ENCODE assay signal across 22 mouse cellular contexts in the genomic region with DNA sequence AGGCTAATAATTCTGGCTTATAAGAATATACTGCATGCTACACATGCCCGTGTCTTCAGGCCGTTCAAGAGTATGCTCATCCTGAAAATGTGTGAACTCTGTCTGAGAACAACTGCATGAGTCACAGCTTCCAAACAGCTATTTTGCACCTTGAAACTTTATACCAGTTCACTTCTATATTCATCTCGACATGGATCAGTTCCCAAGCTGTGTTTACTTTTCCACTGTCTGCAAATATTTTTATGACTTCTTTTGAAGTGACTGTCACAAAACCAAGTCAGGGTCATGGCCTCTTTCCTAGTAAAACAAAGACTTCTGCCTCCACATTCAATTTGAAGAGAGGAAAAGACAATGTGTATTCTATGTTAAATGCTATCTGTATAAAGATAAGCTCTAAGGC.
DNase-seq lines count a peak whose midpoint lies in the region; ATAC-seq and TF ChIP-seq lines count a peak whose summit lies in the region.
"Had no signal": no experiment of that assay in that cellular context is flagged by ENCODE, and none has a peak within 500 bp of the region (broad histone marks: within the 10 kb centered on the region; RNA-seq: fewer than 3 reads in every experiment).

No protein-coding gene starts in this region.

- no peaks in the 10 kb centered on the region for H3K27me3 ChIP-seq in embryonic facial prominence, embryonic 14.5 days (replicated peaks; ENCODE audit: control insufficient read depth, insufficient read depth, low read length)
- no peaks in the 10 kb centered on the region for H3K27me3 ChIP-seq in embryonic facial prominence, embryonic 10.5 days (replicated peaks; ENCODE audit: low read depth, poor library complexity, severe bottlenecking)
- H3K27me3 ChIP-seq in liver, adult 2 months (ENCODE audit: control insufficient read depth, insufficient read depth, low read length) = no peaks in the 10 kb centered on the region
- no peaks in the 10 kb centered on the region for H3K27me3 ChIP-seq in Patski
- H3K27me3 ChIP-seq: embryonic facial prominence, embryonic 15.5 days; hindbrain, embryonic 12.5 days had no signal

- no peak overlapping the region for H3K9ac ChIP-seq in embryonic facial prominence, embryonic 14.5 days (ENCODE audit: low read depth, low read length)
- H3K9ac ChIP-seq in liver, adult 2 months (ENCODE audit: low read depth, low read length) = no peak overlapping the region
- H3K9ac ChIP-seq: embryonic facial prominence, embryonic 15.5 days; hindbrain, embryonic 12.5 days had no signal

- DNase-seq in embryonic facial prominence, embryonic 14.5 days (ENCODE audit: low spot score) = peak; percentile 12
- no peak for DNase-seq in embryonic facial prominence, embryonic 10.5 days (ENCODE audit: low spot score)
- DNase-seq in liver, adult 2 months (ENCODE audit: extremely low read depth, low read depth, low spot score) = peak; percentile 95
- DNase-seq in liver = no peak
- peak; percentile 19 for DNase-seq in Patski (ENCODE audit: low read depth, low spot score)
- peak; percentile 70 for DNase-seq in large intestine, adult 2 months (ENCODE audit: low read depth, low spot score)
- no peak for DNase-seq in right cerebral cortex, postnatal 14 days
- DNase-seq: cerebellum, adult 11-12 months; cerebellum, adult 9-10 months; cerebellum, postnatal 25 days; gastrocnemius, postnatal 10 days; heart, adult 18-20 months; heart, postnatal 10 days; heart, postnatal 4 days had no signal

- H3K36me3 ChIP-seq in embryonic facial prominence, embryonic 14.5 days (ENCODE audit: control insufficient read depth, insufficient read depth, low read length) = 0 out of 2 replicates have a peak, but pooled peaks cover 3% of the 10 kb centered on the region
- H3K36me3 ChIP-seq in embryonic facial prominence, embryonic 10.5 days (replicated peaks) = 0 out of 2 replicates have a peak, but pooled peaks cover 4% of the 10 kb centered on the region
- H3K36me3 ChIP-seq in liver, adult 2 months (ENCODE audit: control insufficient read depth, insufficient read depth, low read length) = peaks cover 3% of the 10 kb centered on the region; the same call in 1 of the 2 replicates
- H3K36me3 ChIP-seq: embryonic facial prominence, embryonic 15.5 days had no signal

- ATAC-seq in embryonic facial prominence, embryonic 14.5 days (ENCODE audit: low read depth) = no peak
- ATAC-seq in Patski = no peak
- ATAC-seq: forebrain, embryonic 14.5 days; hindbrain, embryonic 16.5 days; inflammation-experienced regulatory T-cells, adult 6 months had no signal

- no peaks in the 10 kb centered on the region for H3K9me3 ChIP-seq in embryonic facial prominence, embryonic 14.5 days (ENCODE audit: control insufficient read depth, low read length)
- no peaks in the 10 kb centered on the region for H3K9me3 ChIP-seq in embryonic facial prominence, embryonic 10.5 days
- H3K9me3 ChIP-seq: embryonic facial prominence, embryonic 15.5 days; forebrain, embryonic 10.5 days; heart, embryonic 10.5 days; hindbrain, embryonic 12.5 days had no signal

- no peak overlapping the region for H3K4me3 ChIP-seq in embryonic facial prominence, embryonic 14.5 days (ENCODE audit: low read depth, low read length)
- no peak overlapping the region for H3K4me3 ChIP-seq in embryonic facial prominence, embryonic 10.5 days
- H3K4me3 ChIP-seq in liver, adult 2 months (ENCODE audit: insufficient read depth, low read depth, low read length) = no peak overlapping the region
- H3K4me3 ChIP-seq: embryonic facial prominence, embryonic 15.5 days; erythroblast, embryonic 14.5 days; forebrain, embryonic 10.5 days; heart, embryonic 10.5 days; hindbrain, embryonic 12.5 days had no signal

- H3K27ac ChIP-seq in embryonic facial prominence, embryonic 14.5 days (replicated peaks; ENCODE audit: low read depth, low read length) = no peak overlapping the region
- no peak overlapping the region for H3K27ac ChIP-seq in embryonic facial prominence, embryonic 10.5 days (replicated peaks)
- 0 out of 2 replicates have a peak overlapping the region, but pooled peaks have one; percentile 21 for H3K27ac ChIP-seq in liver, adult 2 months (replicated peaks; ENCODE audit: insufficient read depth, low read depth, low read length)
- H3K27ac ChIP-seq: embryonic facial prominence, embryonic 15.5 days; forebrain, embryonic 10.5 days; heart, embryonic 10.5 days; hindbrain, embryonic 12.5 days had no signal

- TF ChIP-seq POLR2A in liver, adult 2 months (IDR thresholded peaks at IDR 0.05; ENCODE audit: extremely low read depth, insufficient read depth, low read length) = no peak

- TF ChIP-seq CTCF in liver, adult 2 months (IDR thresholded peaks at IDR 0.05; ENCODE audit: low read depth, low read length) = no peak
- TF ChIP-seq CTCF in Patski (IDR thresholded peaks at IDR 0.05) = no peak

- no peaks in the 10 kb centered on the region for H3K79me2 ChIP-seq in liver, adult 2 months (ENCODE audit: control insufficient read depth, insufficient read depth, low read length)

- in situ Hi-C loops in Patski (cut with MboI; ENCODE audit: low pct_unique_long_range_greater_than_20kb) = no loop called here

- no peak overlapping the region for H3K4me2 ChIP-seq in embryonic facial prominence, embryonic 14.5 days (ENCODE audit: low read depth, low read length)
- H3K4me2 ChIP-seq: embryonic facial prominence, embryonic 15.5 days; hindbrain, embryonic 12.5 days had no signal

- POLR2A ChIA-PET in Patski (lab: Charles Lee) = no interaction called here

- CTCF ChIA-PET in Patski (lab: Charles Lee) = interaction anchor here (1.8 kb wide), 2 partner anchors 15 to 198 kb away, joined by 4 to 5 read pairs; no protein-coding TSS in a partner anchor

- 54% methylated on average over 3 of the region's 3 CpGs for WGBS in embryonic facial prominence, embryonic 14.5 days
- WGBS in embryonic facial prominence, embryonic 10.5 days = 70% methylated on average over 3 of the region's 3 CpGs
- 12% methylated on average over 3 of the region's 3 CpGs for WGBS in liver, adult 2 months
- 13% methylated on average over 3 of the region's 3 CpGs for WGBS in large intestine, adult 2 months

- no peaks in the 10 kb centered on the region for H3K4me1 ChIP-seq in embryonic facial prominence, embryonic 14.5 days (ENCODE audit: control insufficient read depth, insufficient read depth, low read length)
- H3K4me1 ChIP-seq in embryonic facial prominence, embryonic 10.5 days = peaks cover 9% of the 10 kb centered on the region
- peaks cover 9% of the 10 kb centered on the region for H3K4me1 ChIP-seq in liver, adult 2 months (ENCODE audit: control insufficient read depth, insufficient read depth, low read length)

Comparison
In these comparisons a context has a peak if more than half of its experiments do, and no peak if none do; other contexts are left out.
1. DNase-seq: peak in embryonic facial prominence, embryonic 14.5 days (single experiment), liver, adult 2 months (single experiment), Patski (single experiment) and large intestine, adult 2 months (single experiment); none in embryonic facial prominence, embryonic 10.5 days (single experiment), liver (single experiment) and right cerebral cortex, postnatal 14 days (single experiment).